Mouse (Mus musculus): ENCODE results near the gene Olfr641. TPM values are rescaled to one million over a fixed set of nuclear protein-coding genes. Genes with fewer than 3 reads are reported as not detected.

The Olfr641 gene
- not detected in 2 replicates for polyA plus RNA-seq (2015; fragmentation: Nextera tagmentation; extraction: Ambion mirVana)

- WGBS: 78% methylated on average over 1 of the region's 1 CpGs
- no peak within 1 kb of the TSS for H3K9ac ChIP-seq
- no peak for ATAC-seq
Measured at GRCm38 (mm10) chr7:104035145-104035544, at the start of gene Olfr641. Gene Olfr641 (plus strand): TSS chr7:104035445.

GRCm38 (mm10) chr7:103998446-103998845 lies 36.8 kb upstream of the Olfr641 start, which contains the start of gene Olfr638:
Gene Olfr638 (plus strand): TSS chr7:103998746.
- H3K9me3 ChIP-seq (replicated peaks): no peaks in the 10 kb centered on the region
- no peak for ATAC-seq
- no peak within 1 kb of the TSS for H3K27ac ChIP-seq
- no peak within 1 kb of the TSS for H3K4me2 ChIP-seq
- H3K9ac ChIP-seq: no peak within 1 kb of the TSS
- H3K4me1 ChIP-seq: no peaks in the 10 kb centered on the region
- no peaks in the 10 kb centered on the region for H3K36me3 ChIP-seq (ENCODE audit: poor library complexity, severe bottlenecking)
- no peak within 1 kb of the TSS for H3K4me3 ChIP-seq
- H3K27me3 ChIP-seq: no peaks in the 10 kb centered on the region

More at GRCm38 (mm10) chr7:104035145-104035544, at the start of gene Olfr641:
- Histone ChIP-seq H3K27ac (no peak within 1 kb of the TSS), H3K9me3 (replicated peaks) (no peaks in the 10 kb centered on the region), H3K27me3 (no peaks in the 10 kb centered on the region), H3K4me2 (no peak within 1 kb of the TSS), H3K36me3 (ENCODE audit: poor library complexity, severe bottlenecking) (no peaks in the 10 kb centered on the region), H3K4me1 (no peaks in the 10 kb centered on the region), H3K4me3 (no peak within 1 kb of the TSS)

- no peaks in the 10 kb centered on the region for H3K36me3 ChIP-seq (ENCODE audit: poor library complexity, severe bottlenecking)
- H3K4me1 ChIP-seq: no peaks in the 10 kb centered on the region
- no peak overlapping the region for H3K9ac ChIP-seq
- no peak overlapping the region for H3K27ac ChIP-seq
- ATAC-seq: no peak
- H3K4me3 ChIP-seq: no peak overlapping the region
- no peak overlapping the region for H3K4me2 ChIP-seq
- no peaks in the 10 kb centered on the region for H3K27me3 ChIP-seq
- H3K9me3 ChIP-seq (replicated peaks): no peaks in the 10 kb centered on the region
Measured at GRCm38 (mm10) chr7:103999124-103999523, 36.1 kb upstream of the Olfr641 start.

DNA sequence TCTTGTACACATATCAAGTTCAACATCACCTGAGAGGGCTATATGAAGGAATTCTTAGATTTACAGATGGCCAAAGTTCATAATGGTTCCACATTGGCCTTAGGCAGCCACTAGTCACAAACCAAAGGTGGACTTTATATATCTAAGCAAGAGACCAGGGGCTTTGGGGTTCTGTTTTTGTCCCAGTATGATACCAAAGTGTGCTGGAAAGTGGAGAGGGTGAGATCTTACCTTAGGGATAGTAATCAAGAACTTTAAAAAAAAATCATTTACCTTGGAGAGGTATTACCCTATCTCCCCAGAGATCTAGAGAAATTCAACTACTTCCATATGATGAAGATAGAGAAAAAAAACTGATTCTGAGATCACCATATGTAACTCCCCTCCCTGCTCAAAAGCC lies 18.0 kb upstream of the Olfr641 start, which contains the start of gene Olfr639:
Olfr639 (minus strand) TSS at position 101 of the 400 bp plus-strand sequence.
- Histone ChIP-seq H3K4me1 (no peaks in the 10 kb centered on the region), H3K9ac (no peak within 1 kb of the TSS), H3K36me3 (ENCODE audit: poor library complexity, severe bottlenecking) (no peaks in the 10 kb centered on the region), H3K4me3 (no peak within 1 kb of the TSS), H3K9me3 (replicated peaks) (no peaks in the 10 kb centered on the region), H3K4me2 (no peak within 1 kb of the TSS), H3K27me3 (no peaks in the 10 kb centered on the region), H3K27ac (no peak within 1 kb of the TSS)
- no peak for ATAC-seq

GRCm38 (mm10) chr7:104018953-104019352 lies 16.3 kb upstream of the Olfr641 start:
- WGBS: 88% methylated on average over 1 of the region's 1 CpGs
- ATAC-seq: no peak

DNA sequence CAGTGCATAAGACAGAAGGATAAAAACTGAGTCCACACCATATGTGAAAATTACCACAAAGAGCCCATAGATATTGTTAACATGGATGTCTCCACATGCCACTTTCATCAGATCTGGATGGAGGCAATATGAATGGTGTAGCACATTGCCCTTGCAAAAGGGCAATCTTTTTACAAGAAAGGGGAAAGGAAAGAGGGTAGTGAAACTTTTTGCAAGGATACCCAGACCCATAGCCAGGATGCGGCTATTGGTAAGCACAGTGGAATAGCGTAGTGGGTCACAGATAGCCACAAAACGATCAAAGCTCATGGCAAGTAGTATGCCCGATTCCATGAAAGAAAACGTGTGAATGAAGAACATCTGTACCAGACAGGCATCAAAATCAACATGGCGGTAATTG lies 13.6 kb upstream of the Olfr641 start:
- no peaks in the 10 kb centered on the region for H3K9me3 ChIP-seq (replicated peaks)
- ATAC-seq: no peak
- H3K4me1 ChIP-seq: no peaks in the 10 kb centered on the region
- H3K4me2 ChIP-seq: no peak overlapping the region
- WGBS: 89% methylated on average over 6 of the region's 6 CpGs
- no peak overlapping the region for H3K4me3 ChIP-seq
- H3K9ac ChIP-seq: no peak overlapping the region
- H3K36me3 ChIP-seq (ENCODE audit: poor library complexity, severe bottlenecking): no peaks in the 10 kb centered on the region
- H3K27me3 ChIP-seq: no peaks in the 10 kb centered on the region
- no peak overlapping the region for H3K27ac ChIP-seq

More at GRCm38 (mm10) chr7:104018953-104019352, 16.3 kb upstream of the Olfr641 start:
- Histone ChIP-seq H3K9ac (no peak overlapping the region), H3K27ac (no peak overlapping the region), H3K27me3 (no peaks in the 10 kb centered on the region), H3K4me1 (no peaks in the 10 kb centered on the region), H3K4me3 (no peak overlapping the region), H3K9me3 (replicated peaks) (no peaks in the 10 kb centered on the region), H3K4me2 (no peak overlapping the region), H3K36me3 (ENCODE audit: poor library complexity, severe bottlenecking) (no peaks in the 10 kb centered on the region)

DNA sequence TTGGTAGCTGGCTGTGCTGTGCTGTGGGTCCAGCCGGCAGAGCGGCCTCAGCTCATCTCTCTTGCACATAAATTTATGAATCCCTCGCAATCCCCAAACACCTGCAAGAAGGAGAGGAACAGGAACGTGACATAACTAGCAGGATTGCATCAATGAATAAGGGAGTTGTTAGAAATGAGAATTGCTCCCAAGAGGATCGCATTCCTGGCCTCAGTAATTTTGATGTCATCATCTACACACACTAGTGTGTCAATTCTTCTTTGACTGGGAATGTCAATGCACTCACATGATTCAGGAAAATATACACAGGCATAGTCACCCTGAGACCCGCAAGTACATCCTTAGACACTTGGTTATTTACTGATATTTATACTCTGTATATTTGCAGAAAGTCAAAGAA lies 9.8 kb upstream of the Olfr641 start, which contains the start of gene Olfr640:
Olfr640 (minus strand) TSS at position 101 of the 400 bp plus-strand sequence.
- Histone ChIP-seq H3K27me3 (no peaks in the 10 kb centered on the region), H3K4me2 (no peak within 1 kb of the TSS), H3K9me3 (replicated peaks) (no peaks in the 10 kb centered on the region), H3K9ac (no peak within 1 kb of the TSS), H3K4me1 (no peaks in the 10 kb centered on the region), H3K4me3 (no peak within 1 kb of the TSS), H3K27ac (no peak within 1 kb of the TSS), H3K36me3 (ENCODE audit: poor library complexity, severe bottlenecking) (no peaks in the 10 kb centered on the region)
- no peak for ATAC-seq
- WGBS: 79% methylated on average over 6 of the region's 6 CpGs

- no peak for ATAC-seq
- no peaks in the 10 kb centered on the region for H3K27me3 ChIP-seq
- H3K36me3 ChIP-seq (ENCODE audit: poor library complexity, severe bottlenecking): no peaks in the 10 kb centered on the region
- no peaks in the 10 kb centered on the region for H3K4me1 ChIP-seq
- no peaks in the 10 kb centered on the region for H3K9me3 ChIP-seq (replicated peaks)
- no peak overlapping the region for H3K4me2 ChIP-seq
- no peak overlapping the region for H3K27ac ChIP-seq
- no peak overlapping the region for H3K4me3 ChIP-seq
- WGBS: 88% methylated on average over 3 of the region's 3 CpGs
- no peak overlapping the region for H3K9ac ChIP-seq
Measured at GRCm38 (mm10) chr7:104026978-104027377, 8.3 kb upstream of the Olfr641 start.

DNA sequence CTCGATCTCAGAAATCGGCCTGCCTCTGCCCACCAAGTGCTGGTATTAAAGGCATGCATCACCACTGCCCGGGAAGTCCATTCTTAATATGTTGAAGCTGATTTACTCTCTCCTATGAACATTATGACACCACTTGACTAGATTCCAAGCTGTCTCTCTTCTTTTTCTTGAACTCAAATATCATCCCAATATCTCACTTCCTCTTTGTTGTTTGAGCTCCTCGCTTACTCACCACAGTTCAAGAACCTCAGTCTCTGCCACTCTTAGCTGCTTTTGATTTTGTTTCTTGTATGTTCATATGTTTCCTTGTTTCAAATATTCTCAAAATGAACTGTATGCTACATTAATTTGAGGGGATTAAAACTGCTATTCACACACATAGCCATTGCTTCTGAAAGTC lies 15.5 kb downstream of the Olfr641 start:
- Histone ChIP-seq H3K4me2 (no peak overlapping the region), H3K4me3 (no peak overlapping the region), H3K4me1 (no peaks in the 10 kb centered on the region), H3K36me3 (ENCODE audit: poor library complexity, severe bottlenecking) (no peaks in the 10 kb centered on the region), H3K9ac (no peak overlapping the region), H3K9me3 (replicated peaks) (no peaks in the 10 kb centered on the region), H3K27ac (no peak overlapping the region), H3K27me3 (no peaks in the 10 kb centered on the region)
- 91% methylated on average over 4 of the region's 4 CpGs for WGBS
- ATAC-seq: no peak

DNA sequence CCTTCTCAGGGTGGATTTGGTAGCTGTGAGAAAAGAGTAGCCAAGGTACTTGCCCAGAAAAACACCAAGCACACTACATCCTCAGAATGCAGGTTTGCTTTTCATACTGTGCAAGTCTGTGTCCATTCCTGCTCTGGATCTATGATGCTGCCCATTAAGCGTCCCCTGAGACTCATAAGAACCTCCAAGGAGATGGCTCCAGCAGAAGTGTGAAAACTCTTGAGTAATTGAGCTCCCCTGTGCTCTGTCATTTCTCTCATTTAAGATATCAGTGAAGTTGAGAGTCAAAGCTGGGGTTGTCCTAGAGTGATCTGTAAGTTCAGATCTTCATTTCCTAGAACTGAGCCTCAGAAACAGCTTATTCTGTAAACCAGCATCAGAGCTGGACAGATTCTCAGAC lies 17.3 kb downstream of the Olfr641 start, which contains the start of gene Olfr642:
Olfr642 (minus strand) TSS at position 101 of the 400 bp plus-strand sequence.
- no peak within 1 kb of the TSS for H3K27ac ChIP-seq
- 83% methylated on average over 1 of the region's 1 CpGs for WGBS
- H3K4me3 ChIP-seq: no peak within 1 kb of the TSS

DNA sequence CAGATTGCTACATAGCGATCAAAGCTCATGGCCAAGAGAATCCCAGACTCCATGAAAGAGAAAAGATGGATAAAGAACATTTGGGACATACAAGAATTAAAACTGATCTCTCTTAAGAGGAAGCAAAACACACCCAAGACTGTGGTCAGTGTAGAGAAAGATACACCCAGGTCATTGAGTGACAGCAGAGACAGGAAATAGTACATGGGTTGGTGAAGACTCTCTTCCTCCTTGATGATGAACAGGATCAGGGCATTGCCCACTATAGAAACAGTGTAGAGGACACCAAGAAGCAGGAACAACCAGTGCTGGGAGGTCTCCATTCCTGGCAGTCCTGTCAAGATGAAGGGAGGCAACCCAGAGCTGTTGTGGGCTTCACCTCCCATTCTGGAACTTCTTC lies 24.0 kb downstream of the Olfr641 start:
- H3K4me1 ChIP-seq: no peaks in the 10 kb centered on the region
- H3K9ac ChIP-seq: no peak overlapping the region
- WGBS: 91% methylated on average over 1 of the region's 1 CpGs
- ATAC-seq: no peak
- H3K27ac ChIP-seq: no peak overlapping the region
- no peaks in the 10 kb centered on the region for H3K27me3 ChIP-seq
- no peak overlapping the region for H3K4me3 ChIP-seq
- H3K9me3 ChIP-seq (replicated peaks): no peaks in the 10 kb centered on the region
- no peaks in the 10 kb centered on the region for H3K36me3 ChIP-seq (ENCODE audit: poor library complexity, severe bottlenecking)
- H3K4me2 ChIP-seq: no peak overlapping the region

More for the DNA sequence above, 17.3 kb downstream of the Olfr641 start, which contains the start of gene Olfr642:
- no peaks in the 10 kb centered on the region for H3K27me3 ChIP-seq
- no peak within 1 kb of the TSS for H3K4me2 ChIP-seq
- H3K36me3 ChIP-seq (ENCODE audit: poor library complexity, severe bottlenecking): no peaks in the 10 kb centered on the region
- H3K9me3 ChIP-seq (replicated peaks): no peaks in the 10 kb centered on the region
- no peak for ATAC-seq
- H3K4me1 ChIP-seq: no peaks in the 10 kb centered on the region
- H3K9ac ChIP-seq: no peak within 1 kb of the TSS

GRCm38 (mm10) chr7:104061345-104061744 lies 26.1 kb downstream of the Olfr641 start, which contains the start of gene 4930516K23Rik:
Gene 4930516K23Rik (minus strand): TSS chr7:104061445.
- 58% methylated on average over 2 of the region's 2 CpGs for WGBS
- Histone ChIP-seq H3K36me3 (ENCODE audit: poor library complexity, severe bottlenecking) (no peaks in the 10 kb centered on the region), H3K27ac (no peak within 1 kb of the TSS), H3K9me3 (replicated peaks) (no peaks in the 10 kb centered on the region), H3K4me3 (no peak within 1 kb of the TSS), H3K4me2 (no peak within 1 kb of the TSS), H3K27me3 (no peaks in the 10 kb centered on the region), H3K9ac (no peak within 1 kb of the TSS), H3K4me1 (no peaks in the 10 kb centered on the region)
- no peak for ATAC-seq

DNA sequence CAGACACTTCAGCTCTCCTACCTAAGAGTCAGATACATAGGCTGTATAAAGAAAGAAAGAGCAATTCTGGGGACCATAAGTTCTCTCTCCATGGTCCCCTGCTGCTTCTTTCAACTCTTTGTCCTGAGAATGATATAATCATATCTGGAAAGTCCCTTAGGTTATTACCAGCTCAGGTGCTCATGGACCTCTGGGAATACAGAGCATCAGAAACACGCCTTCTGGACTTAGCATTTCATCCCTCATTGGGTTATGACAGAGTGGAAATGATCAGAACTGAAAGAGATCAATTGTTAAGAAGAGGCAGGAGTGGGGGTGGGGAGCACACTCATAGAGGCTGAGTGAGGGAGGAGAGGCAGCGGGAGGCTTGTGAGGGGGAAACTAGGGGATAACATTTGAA lies 36.5 kb downstream of the Olfr641 start, which contains the start of gene Olfr644:
Olfr644 (minus strand) TSS at position 101 of the 400 bp plus-strand sequence.
- WGBS: 63% methylated on average over 2 of the region's 2 CpGs
- no peaks in the 10 kb centered on the region for H3K27me3 ChIP-seq
- no peaks in the 10 kb centered on the region for H3K36me3 ChIP-seq (ENCODE audit: poor library complexity, severe bottlenecking)
- no peaks in the 10 kb centered on the region for H3K4me1 ChIP-seq
- H3K27ac ChIP-seq: no peak within 1 kb of the TSS
- no peak within 1 kb of the TSS for H3K4me3 ChIP-seq
- H3K4me2 ChIP-seq: no peak within 1 kb of the TSS
- peaks cover 5% of the 10 kb centered on the region for H3K9me3 ChIP-seq (replicated peaks)
- ATAC-seq: no peak
- no peak within 1 kb of the TSS for H3K9ac ChIP-seq

Data from forebrain, embryonic 13.5 days (tissue).